Mouse (Mus musculus) cortical plate, adult 2 months (tissue): Measurements from ENCODE around the gene Klhl5. TPM values are rescaled to one million over a fixed set of nuclear protein-coding genes. Genes with fewer than 3 reads are reported as not detected.

Experiments used
- H3K27ac ChIP-seq: fragments of 200-500 bp; 2 replicates; pipeline ENCODE4 v1.5.1; 2012; ENCODE audit warnings: low read length, control low read depth, inconsistent platforms; ENCODE audit not compliant: insufficient read depth
- H3K4me1 ChIP-seq: fragments of 200-500 bp; 2 replicates; pipeline ENCODE4 v1.6.1; 2011; ENCODE audit warnings: low read length; ENCODE audit not compliant: control insufficient read depth, insufficient read depth
- H3K4me3 ChIP-seq: fragments of 200-500 bp; 2 replicates; pipeline ENCODE4 v1.5.1; 2011; ENCODE audit warnings: mild to moderate bottlenecking, low read length, control low read depth; ENCODE audit not compliant: insufficient read depth
- CTCF ChIP-seq: fragments of 200-500 bp; IDR thresholded peaks from 2 replicates; pipeline ENCODE4 v1.5.1; 2011; ENCODE audit warnings: mild to moderate bottlenecking, control low read depth, low read length; ENCODE audit not compliant: insufficient read depth; ENCODE audit errors: extremely low read depth
- POLR2A ChIP-seq: fragments of 200-500 bp; IDR thresholded peaks from 2 replicates; pipeline ENCODE4 v1.6.1; 2011; ENCODE audit warnings: mild to moderate bottlenecking, low read length, control low read depth; ENCODE audit not compliant: insufficient read depth; ENCODE audit errors: extremely low read depth
- polyA plus RNA-seq: library from polyadenylated mRNA; depleted of rRNA; stranded (reverse); fragments of >200 nt; gene quantifications from 2 replicates; pipeline ENCODE4 v1.2.3, GENCODE M21; 2012; rRNA removed

The Klhl5 gene
- polyA plus RNA-seq, 1 experiment = 46.9 TPM

DNA sequence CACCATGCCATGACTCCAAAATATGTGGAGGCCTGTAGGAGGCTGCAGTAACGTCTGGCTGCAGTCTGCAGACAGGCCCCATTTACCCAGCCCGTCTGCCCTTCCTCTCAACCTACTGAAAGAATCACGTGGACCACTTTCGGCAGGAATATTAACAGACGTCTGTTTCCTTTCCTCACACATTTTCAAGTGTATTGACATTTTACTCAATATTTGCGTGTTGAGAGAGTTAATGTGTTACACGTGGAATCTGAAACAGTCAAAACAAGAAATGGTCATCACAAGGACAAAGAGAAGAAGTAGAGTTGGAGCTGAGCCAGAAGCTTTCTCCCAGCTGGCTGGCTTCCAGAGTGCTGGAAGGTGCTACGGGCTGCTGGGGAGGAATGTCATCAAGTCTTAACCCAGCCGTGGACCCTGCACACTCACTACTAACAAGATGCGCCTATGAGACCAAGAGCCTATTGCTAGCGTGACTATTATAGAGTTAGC, 69.7 kb downstream of the Klhl5 start:
- H3K4me3 ChIP-seq = no peak overlapping the region
- no peak for TF ChIP-seq POLR2A
- no peak for TF ChIP-seq CTCF
- 0 out of 2 replicates have a peak overlapping the region, but pooled peaks have one; percentile 11 for H3K27ac ChIP-seq
- peaks cover 6% of the 10 kb centered on the region for H3K4me1 ChIP-seq

DNA sequence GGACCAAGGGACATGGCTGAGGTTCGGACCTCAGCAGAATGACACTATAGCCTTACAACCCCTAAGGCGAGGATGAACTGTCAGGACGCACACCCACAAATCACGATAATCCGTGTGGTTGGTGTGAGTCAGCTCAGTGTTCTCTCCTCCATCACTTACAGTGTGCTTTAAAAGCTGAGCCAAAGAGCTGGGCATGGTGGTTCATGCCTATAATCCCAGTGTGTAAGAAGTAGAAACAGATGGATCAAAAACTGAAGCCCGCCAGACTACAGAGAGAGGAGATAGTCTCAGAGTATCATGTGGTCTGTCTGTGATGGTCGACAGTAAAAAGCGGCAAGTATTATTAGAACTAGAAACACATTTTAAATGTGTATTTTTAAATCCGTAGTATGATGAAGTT, 71.1 kb downstream of the Klhl5 start:
- H3K27ac ChIP-seq = no peak overlapping the region
- peaks cover 6% of the 10 kb centered on the region for H3K4me1 ChIP-seq
- H3K4me3 ChIP-seq = no peak overlapping the region
- TF ChIP-seq POLR2A = no peak
- no peak for TF ChIP-seq CTCF

DNA sequence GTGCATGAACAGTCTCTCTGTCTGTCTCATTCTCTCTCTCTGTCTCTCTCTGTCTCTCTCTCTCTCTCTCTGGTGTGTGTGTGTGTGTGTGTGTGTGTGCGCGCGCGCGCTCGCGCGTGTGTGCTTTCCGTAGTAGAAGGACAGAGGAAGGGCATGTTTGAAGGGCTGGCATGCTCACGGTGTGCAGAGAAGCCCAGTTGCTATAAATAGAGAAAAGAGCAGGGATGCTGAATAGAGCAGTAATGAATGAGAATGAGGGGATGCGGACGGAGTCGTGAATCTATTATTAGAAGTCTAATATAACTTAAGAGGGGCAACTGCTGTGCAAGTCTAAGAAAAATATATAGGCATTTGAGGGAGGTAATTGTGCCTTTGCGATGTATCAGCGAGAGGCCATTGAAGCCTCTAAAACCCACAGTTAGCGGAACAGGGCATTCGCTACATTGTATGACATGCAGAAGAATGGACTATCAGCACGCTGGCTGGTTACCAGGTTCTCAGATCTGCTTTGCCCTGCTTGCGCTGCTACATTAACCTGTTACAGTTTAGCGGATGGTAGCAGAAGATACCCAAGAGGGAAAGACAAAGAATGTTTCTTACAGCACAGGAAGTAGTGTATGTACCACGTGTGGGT, 73.9 kb downstream of the Klhl5 start:
- TF ChIP-seq CTCF = no peak
- TF ChIP-seq POLR2A = no peak
- H3K27ac ChIP-seq = no peak overlapping the region
- H3K4me3 ChIP-seq = no peak overlapping the region
- H3K4me1 ChIP-seq = peaks cover 2% of the 10 kb centered on the region

DNA sequence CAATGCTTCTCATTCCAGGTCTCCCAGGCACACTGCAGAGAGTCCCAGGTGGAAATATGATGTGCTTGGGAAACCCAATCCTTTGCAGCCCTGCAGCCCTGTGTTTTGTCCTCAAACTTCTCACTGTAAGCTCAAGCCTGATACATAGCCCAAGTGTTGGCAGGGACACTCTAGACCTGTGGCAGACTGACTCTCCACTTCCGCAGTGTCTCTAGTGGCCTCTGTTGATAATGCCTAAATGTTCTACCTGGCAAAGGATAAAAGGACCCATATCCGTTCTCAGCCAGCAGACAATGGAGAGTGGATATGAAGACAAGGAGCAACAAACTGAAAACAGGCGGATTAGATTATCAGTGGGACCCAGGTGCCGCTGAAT, 74.4 kb downstream of the Klhl5 start:
- Histone ChIP-seq H3K27ac (no peak overlapping the region), H3K4me3 (no peak overlapping the region), H3K4me1 (peaks cover 2% of the 10 kb centered on the region; the same call in 1 of the 2 replicates)
- TF ChIP-seq POLR2A (no peak), CTCF (no peak)

DNA sequence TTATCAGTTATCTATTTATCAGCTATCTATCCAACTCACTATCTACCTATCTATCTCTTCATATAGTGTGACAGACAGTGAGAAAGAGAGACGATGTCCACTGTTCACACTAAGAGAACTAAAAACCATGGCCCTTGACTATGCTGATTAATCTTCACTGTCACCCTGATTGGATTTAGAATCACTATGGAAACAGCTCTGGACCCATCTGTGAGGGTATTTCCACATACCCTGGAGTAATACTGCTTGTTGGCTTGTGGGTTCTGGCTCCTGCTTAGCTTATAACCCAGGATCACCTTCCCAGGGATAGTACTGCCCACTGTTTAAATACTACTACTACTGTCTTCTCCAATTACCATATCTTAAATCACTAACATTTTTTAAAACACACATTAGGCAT, 74.9 kb downstream of the Klhl5 start:
- H3K27ac ChIP-seq = no peak overlapping the region
- peaks cover 2% of the 10 kb centered on the region; the same call in 1 of the 2 replicates for H3K4me1 ChIP-seq
- no peak overlapping the region for H3K4me3 ChIP-seq
- no peak for TF ChIP-seq CTCF
- no peak for TF ChIP-seq POLR2A

DNA sequence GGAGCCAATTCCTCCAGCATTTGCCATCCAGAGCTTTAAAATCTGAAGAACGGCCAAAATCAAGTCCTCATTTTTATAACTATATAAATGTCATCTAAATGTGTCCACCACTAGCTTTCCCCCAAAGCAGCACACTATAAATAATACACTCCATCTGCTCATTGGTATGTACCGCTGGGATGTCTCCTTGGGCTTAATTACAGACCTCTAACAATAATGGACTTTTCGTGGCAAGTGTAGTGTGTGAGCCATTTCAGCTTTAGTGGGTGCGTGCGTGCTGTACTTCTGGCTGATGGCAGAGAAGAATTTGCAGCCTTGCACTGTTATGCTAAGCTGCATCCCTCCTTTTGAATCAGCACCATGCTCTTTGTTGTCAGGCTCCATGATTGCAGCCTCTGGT, 84.3 kb downstream of the Klhl5 start:
- H3K4me1 ChIP-seq = peaks cover 3% of the 10 kb centered on the region; the same call in 1 of the 2 replicates
- TF ChIP-seq POLR2A (no peak), CTCF (no peak)
- H3K27ac ChIP-seq = peak overlapping the region; percentile 13

DNA sequence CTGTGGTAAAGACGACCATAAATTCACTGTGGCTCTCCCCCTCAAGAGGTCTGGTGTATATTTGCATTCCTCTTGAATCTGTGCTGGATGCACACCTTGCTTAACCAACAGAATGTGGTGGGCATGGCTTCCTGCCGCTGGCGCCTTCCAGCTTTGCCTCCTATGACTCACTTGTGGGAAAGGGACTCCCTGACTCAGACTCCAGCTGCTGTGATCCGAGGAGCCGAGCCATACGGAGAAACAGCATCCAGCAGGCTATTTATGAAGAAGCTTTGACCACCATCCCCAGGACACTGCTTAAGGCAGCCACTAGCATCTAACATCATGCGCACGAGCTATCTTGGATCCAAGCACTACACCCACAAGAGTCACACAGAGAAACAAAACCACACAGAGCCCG, 87.1 kb downstream of the Klhl5 start:
- no peak overlapping the region for H3K27ac ChIP-seq
- H3K4me3 ChIP-seq = no peak overlapping the region
- TF ChIP-seq CTCF = no peak
- no peak for TF ChIP-seq POLR2A
- H3K4me1 ChIP-seq = peaks cover 3% of the 10 kb centered on the region; the same call in 1 of the 2 replicates

More for the DNA sequence above, 84.3 kb downstream of the Klhl5 start:
- no peak overlapping the region for H3K4me3 ChIP-seq

DNA sequence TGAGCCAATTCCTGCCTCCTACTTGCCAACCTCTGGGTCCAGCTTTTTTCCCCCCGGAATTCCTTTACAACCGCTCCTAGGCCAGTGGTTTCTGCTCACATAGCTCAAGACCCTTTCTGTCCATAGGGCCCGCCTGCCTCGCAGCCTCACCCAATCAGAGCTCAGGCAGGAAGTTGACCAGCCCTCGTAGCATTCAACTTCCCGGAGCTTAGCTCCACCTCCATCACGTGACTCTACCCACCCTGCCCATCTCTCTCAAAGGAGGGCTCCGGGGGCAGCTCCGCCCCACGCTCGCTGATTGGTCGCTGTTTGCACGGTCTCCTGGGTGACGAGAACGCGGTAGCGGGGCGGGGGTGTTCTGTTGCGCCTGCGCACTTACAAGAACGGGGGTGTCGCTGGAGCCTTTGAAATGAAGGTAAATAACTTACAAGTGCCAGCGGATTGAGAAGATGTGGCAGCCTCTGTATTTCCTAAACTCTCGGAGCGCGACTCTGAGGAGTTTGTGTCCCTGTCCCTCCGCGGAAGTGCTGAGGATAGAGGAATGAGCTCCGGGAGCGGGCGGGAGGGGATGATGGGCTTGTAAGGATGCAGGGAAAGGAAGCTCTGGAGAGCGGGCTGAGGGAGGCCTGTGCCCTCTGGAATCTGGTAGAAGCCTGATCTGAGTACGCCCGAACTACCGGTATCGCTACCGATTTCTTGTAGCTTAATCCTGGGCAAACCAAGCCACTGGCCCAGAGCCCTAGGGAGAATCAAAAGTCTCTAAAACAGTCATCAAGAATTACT, 92.2 kb downstream of the Klhl5 start, which contains the start of gene Wdr19:
TSS of gene Wdr19 (plus strand) at position 351 of the 783 bp plus-strand sequence.
- Histone ChIP-seq H3K4me1 (peaks cover 2% of the 10 kb centered on the region; the same call in 1 of the 2 replicates), H3K4me3 (peak within 1 kb of the TSS; percentile 54), H3K27ac (no peak within 1 kb of the TSS)
- TF ChIP-seq POLR2A (peak; percentile 96), CTCF (no peak)

DNA sequence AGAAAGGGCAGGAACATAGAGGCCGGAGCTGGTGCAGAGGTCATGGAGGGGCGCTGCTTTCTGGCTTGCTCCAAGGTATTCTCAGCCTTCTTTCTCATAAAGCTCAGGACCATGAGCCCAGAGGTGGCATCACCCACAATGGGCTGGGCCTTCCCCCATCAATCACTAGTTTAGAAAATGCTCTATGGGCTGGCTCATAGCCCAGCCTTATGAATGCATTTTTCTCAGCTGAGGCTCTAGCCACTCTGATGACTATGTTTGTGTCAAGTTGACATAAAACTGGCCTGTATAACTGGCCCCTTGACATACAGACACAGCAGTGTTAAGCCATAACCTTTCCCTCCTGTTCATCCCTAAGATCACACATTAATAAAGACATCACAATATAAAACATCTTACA, 97.4 kb downstream of the Klhl5 start:
- Histone ChIP-seq H3K27ac (no peak overlapping the region), H3K4me1 (peaks cover 2% of the 10 kb centered on the region; the same call in 1 of the 2 replicates), H3K4me3 (no peak overlapping the region)
- TF ChIP-seq POLR2A (no peak), CTCF (no peak)

DNA sequence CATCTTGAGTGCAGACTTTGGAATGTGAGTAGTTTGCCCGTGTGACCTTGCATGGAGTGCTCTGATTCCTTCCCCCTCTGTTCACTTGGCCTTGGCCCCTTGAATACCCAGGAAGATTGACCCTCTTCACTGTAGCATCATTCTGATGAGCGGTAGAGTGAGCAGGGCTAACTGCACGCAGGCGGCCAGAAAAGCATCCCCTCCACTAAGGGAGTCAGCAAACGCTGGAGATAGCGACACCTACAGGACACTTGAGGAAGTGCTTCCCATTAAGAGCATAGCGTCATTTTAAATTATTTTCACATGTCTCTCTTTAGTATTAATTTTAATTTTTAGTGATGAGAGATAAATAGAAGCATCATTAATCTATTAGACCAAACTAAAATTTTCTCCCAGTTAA, 106.0 kb downstream of the Klhl5 start:
- Histone ChIP-seq H3K4me1 (no peaks in the 10 kb centered on the region), H3K4me3 (no peak overlapping the region), H3K27ac (no peak overlapping the region)
- TF ChIP-seq CTCF = peak; percentile 87
- TF ChIP-seq POLR2A = no peak

Other genes starting within 250 kb of the Klhl5 start
- 0.63 and 1.0 TPM in 2 replicates for gene Tlr1, start 174.0 kb upstream of the Klhl5 start, polyA plus RNA-seq
- 0.72 and 1.1 TPM in 2 replicates for gene Tlr6, start 147.4 kb upstream of the Klhl5 start, polyA plus RNA-seq
- gene Fam114a1, start 137.5 kb upstream of the Klhl5 start, polyA plus RNA-seq = 7.4 and 8.1 TPM in 2 replicates
- gene Tmem156, start 15.4 kb upstream of the Klhl5 start, polyA plus RNA-seq = 0.23 and 0.38 TPM in 2 replicates
- 18.9 and 20.2 TPM in 2 replicates for gene Wdr19, start 92.2 kb downstream of the Klhl5 start, polyA plus RNA-seq
- 26.2 TPM in 2 replicates for gene Rfc1, start 228.1 kb downstream of the Klhl5 start, polyA plus RNA-seq
- gene Klb, start 240.8 kb downstream of the Klhl5 start, polyA plus RNA-seq = 0.33 and 0.36 TPM in 2 replicates